Mouse (Mus musculus): ENCODE data around the gene Hacl1. TPM values are rescaled to one million over a fixed set of nuclear protein-coding genes. Genes with fewer than 3 reads are reported as not detected.

Gene Hacl1
- total RNA-seq, 4 experiments from 2014 or later = 12.2 to 14.6 (median 14.0) TPM

DNA sequence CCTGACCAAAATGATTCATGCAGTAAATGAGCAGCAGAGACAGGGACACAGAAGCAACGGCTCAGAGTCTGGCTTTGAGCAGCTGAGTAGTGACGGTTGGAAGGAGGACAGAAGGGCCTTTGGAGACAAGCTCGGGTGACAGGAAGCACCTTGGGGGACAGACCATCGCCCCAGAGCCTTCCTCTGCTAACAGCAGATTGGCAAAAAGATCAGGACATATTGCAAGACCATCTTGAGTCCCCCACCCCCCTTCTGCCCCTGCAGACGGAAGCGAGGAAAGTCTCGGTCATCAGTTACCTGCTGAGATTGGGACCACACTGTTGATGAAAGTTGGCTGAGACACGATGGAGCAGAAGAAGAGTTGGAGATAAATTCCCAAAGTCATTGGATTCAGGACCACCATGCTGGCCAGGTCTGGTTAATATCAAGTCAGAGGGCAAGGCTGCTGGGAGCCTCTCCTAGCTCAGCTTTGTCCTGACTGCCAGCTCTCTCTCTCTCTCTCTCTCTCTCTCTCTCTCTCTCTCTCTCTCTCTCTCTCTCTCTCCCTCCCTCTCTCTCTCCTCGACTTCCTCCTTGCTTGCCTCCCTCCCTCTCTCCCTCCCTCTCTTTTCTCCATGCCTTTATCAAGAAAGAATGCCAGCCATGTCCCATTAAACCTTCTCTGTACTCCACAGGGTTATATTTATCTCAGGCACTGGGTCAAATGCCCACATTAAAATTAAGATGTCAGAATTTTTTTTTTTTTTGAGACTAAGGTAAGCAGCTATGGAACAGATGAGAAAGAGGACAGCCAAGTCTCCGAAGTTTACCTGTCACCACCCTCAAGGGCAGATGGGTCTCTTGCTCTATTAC lies 64.0 kb downstream of the Hacl1 start:
- DNase-seq (ENCODE audit: low spot score) = no peak

DNA sequence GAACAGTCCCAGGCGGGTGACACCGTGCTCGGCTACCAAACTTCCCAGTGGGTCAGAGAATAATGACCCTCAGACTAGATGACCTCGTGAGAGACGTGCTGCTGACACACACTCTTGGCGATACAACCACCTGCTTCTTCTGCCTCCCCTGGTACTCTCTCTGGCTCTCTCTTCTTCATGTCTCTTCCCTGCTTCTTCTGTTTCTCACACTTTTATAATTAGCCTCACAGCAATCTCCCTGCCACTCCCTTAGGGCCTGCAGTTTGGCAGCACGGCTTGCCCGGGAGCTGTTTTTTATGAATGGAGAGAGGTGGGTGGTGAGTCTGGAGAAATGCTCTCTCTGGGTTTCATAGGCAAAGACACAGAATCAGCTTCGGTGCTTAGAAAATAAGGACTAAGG lies 65.2 kb downstream of the Hacl1 start:
- no peak for DNase-seq (ENCODE audit: low spot score)

DNA sequence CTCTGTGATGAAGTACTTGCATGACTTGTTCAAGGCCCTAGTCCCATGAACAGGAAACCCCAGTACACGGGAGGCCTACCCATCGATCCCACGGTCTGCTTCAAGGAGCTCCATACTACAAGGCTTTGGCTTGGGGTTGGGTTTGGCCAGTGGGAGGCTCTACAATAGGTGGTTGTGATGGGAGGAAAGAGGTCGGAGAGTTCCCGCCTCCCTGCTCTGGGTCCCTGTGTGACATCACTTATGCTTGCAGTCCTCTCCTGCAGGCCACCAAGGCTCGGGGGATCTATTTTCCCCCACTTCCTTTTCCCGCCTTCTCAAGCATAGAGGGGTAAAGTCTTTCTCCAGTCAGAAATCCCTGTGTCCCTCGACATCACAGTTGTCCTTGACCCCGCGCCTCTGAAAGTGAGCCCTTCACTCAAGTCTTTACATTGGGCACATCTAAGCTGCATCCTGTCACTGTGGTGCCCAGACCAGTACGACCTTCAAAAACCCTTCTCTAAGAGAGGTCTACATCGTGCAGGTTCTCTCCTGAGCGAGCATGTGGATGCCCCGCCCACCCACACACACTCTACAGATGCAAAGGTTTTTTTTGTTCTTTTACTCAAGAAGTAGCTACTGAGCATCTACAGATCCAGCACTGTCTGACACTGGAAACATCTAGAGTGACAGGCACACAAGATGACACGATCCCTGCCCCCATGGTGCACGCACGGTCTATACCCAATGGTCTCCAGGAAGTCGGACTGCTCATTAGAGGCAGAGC lies 66.0 kb downstream of the Hacl1 start:
- DNase-seq (ENCODE audit: low spot score) = no peak

DNA sequence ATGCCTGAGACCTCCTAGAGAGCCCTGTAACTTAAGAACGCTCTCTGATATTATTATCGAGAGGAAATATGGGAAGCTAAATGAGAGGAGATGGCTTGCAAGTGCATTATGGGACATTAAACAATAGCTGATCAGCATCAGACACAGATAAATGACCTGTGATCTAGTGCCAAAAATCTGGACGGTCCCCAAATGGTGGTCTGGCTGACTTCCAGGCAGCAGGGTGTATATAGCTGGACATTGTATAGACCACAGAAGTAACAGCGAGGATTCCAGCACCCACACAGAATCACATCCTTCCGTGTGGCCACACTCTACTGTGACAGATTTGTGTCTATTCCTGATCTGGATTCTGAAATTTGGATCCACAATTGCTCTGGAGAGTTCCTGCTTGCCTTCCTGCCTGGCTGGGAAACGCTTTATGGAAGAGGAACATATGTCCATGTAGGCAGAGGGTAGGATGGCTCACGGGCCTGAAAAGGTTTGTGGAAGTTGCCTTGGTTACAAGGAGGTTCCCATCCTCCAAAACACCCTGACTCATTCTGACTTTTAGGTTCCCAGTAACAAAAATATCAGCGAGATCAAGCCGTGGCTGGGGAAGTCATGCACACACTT lies 68.4 kb downstream of the Hacl1 start:
- no peak for DNase-seq (ENCODE audit: low spot score)

DNA sequence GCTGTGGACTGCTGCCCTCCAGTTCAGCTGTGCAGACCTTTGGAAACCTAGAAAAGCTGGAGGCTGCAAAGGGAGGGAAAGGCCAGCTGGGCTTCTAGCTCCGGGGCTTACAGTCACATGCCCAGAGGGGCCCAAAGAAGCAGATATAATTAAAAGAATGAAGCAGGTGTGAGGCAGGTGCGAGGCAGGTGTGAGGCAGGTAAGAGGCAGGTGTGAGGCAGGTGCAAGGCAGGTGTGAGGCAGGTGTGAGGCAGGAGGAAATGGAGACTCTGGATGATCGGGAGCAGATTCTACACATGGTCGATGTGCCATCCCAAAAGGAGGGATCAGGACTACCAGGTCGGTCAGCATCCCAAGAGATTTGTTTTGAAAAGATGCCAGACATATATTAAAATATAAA lies 69.7 kb downstream of the Hacl1 start:
- DNase-seq (ENCODE audit: low spot score) = no peak

DNA sequence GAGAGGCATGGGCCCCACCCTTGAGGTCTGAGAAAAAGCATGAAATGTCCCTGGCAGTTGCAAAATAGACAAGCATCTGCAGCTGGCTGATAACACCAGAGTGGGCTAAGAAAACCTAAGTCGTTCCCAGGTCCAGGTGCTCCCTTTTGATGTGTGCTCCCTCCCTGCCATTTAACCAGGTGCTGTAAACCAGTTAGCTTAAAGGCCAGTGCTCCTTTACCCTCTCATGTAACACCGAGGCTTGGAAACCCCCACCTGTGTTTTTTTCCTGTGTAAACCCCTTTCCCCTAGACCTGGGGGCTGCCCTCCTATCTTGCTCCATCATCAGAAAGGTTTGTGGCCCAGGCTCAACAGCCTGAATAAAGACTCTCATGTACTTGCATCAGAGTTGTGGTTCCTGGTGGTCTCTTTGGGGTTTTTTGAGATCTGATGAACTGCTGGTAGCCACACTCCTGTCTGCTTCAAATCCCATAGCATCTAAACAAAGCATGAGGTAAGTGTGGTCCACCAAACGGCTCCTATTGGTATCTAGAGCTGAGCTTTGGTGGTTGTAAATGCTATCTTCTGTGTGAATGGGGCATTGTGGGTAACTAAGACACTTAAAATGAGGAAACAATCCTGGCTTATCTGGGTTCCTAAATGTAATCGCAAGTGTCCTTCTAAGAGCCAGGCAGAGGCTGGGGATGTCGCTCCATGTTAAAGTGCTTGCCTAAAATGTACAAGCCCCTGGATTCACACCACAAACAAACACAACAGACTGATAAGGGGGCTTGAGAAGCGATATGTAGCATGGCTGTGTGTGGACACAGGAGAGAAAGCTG lies 70.7 kb downstream of the Hacl1 start:
- no peak for DNase-seq (ENCODE audit: low spot score)

DNA sequence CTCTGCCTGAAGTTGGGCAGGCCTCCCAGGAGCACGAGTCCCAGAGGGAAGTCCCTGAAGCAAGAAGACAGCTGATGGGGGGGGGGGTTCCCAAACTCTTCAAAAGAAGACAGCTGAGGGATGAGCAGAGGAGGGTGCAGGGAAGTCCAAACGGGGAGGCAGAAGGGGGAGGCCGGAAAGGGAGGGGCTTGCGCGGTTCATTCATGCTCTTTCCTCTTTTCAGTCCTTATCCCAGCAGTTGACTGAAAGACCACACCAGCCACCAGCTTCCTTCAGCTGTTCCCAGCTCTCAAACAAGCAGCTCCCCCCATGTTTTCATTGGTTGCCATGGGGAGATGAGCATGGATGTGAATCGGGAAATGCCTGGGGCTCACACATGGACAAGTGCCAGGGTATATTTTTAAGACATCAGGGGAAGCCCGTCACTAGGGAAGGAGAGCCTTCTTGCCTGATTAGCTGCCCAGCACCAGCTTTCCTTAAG lies 71.9 kb downstream of the Hacl1 start:
- peak; percentile 48 for DNase-seq (ENCODE audit: low spot score)

DNA sequence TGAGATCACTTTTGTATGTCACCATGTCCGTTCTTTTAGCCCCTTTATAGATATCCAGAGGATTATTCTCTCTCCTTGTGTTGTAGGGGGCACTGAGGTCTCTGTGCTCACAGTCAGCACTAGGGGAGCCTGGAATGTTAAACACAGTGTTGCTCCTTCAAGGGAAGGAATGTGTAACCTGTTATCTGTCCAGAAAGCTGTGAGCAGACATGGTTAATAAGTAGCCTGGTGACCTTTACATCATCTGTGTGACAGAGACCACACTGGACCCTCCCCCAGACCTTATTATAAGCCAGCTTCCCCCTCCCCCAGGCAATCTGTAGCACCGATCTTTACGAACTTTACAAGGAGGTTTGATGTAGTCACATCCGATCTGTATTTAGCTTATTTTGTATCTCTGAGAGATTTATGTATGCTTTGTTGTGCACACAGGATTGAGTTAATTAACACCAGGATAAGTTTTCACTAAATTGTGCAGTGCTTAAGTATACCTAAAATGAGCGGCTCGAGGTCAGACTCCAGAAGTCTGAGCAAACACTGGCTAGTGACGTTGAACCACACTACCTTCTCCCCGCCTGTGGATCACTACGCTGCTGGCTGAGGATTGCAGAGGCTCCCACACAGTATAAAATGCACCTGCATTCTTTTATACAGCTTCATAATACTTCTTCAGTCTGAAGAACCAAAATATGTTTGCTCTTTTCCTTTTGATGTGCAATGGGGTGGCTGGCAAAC lies 75.4 kb downstream of the Hacl1 start:
- no peak for DNase-seq (ENCODE audit: low spot score)

DNA sequence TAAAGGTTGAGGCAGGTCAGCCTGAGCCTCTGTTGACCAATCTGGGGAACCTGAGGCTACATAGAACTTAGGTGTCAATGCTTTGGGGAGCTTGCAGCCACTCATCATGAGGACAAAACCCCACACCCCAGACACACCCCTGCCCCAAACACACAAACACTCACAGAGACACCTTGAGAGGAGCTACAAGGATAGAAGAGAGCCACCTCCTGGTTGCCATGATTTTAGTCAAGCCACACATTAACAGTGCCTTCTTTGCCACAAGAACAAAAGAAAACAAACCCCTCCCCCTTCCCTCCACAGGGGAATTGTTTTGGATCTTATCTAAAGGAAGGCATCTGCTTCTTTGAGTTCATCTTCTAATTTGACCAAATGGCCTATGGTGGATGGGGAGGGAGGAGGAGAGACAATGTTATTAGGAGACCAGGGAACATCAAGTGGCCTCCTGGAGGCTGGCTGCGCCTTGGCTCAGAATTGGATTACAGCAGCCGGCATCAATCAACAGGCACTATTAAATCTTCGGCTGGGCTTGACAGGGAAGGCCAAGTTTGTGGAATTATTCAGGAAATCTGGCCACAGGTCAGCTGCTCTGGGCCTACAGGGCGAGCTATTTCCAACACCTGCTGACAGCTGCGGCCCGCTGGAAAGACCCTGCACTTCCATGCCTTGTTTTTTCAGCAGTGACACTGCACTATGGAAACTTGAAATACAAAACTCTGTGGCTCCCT lies 76.5 kb downstream of the Hacl1 start:
- peak; percentile 73 for DNase-seq (ENCODE audit: low spot score)

DNA sequence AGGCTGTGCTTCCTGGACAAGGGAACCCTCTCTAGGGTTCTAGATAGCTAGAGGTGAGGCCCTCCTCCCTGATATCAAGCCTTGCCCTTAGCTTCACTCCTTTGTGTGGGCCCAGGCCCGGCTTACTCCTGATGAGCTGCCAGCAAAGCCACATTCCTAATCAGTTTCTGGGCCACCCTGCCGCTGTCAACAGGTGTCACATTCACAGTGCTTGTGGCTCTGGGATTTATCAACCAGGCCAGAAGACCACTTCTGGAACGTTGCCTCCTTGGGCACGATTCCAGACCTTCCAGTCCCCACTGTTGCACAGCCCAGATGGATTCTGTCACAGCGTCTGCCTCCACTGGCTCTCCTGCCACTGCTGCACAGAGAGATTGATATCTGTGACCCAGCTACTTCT lies 80.2 kb downstream of the Hacl1 start:
- DNase-seq (ENCODE audit: low spot score) = no peak

DNA sequence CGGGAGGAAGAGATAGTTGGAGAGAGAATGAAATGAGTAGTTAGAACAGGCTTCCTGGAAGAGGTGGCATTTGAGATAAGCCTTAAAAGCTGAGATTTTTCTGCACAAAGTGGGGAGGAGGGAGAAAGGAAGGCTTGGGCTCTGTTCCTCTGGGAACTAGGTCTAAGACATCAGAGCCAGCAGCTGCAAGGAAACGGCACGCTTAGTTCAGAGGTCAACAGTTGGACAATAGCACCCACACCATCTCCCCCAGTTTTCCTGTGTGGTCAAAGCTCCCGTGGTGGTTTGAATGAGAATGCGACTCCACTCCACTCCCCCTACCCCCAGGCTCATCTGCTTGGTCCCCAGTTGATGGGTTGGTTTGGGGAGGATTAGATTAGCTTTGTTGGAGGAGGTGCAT lies 81.9 kb downstream of the Hacl1 start:
- DNase-seq (ENCODE audit: low spot score) = no peak

DNA sequence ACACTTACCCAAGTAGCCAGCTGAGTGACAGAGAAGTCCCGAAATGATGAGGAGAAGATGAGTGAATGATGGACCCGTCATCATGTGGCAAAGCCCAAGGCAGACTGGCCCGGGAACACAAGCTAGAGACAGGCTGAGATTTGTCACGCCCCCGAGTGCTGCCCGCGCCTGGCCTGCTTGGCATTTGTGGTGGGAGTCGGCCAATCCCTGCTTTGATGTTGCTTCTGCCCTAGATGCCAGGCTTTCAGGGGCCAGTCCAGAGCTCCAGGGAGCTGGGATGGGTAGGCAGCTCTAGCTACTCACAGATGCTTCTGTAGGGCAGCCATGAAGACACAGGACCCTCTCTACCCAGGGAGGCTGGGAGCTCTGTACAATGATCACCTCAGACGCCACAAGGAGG lies 83.3 kb downstream of the Hacl1 start:
- DNase-seq (ENCODE audit: low spot score) = no peak

DNA sequence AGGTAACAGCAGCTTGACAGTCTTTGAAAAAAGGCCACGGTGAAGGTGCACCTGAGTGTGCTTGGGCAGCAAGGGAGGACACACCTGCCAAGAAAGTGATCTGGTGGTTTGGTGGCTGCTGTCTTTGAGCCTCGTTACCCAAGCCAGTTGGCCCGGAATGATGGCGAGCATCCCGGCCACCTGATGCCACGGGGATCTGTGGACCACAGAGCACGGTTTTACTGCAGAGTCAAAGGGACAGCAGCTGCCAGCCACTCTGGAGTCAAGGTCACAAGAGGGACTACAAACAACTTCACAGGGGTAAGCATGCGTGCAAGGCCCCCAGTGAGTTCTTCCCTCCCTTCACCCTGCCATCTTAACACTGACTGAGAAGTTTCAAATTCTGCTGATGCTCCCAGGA lies 83.8 kb downstream of the Hacl1 start:
- no peak for DNase-seq (ENCODE audit: low spot score)

DNA sequence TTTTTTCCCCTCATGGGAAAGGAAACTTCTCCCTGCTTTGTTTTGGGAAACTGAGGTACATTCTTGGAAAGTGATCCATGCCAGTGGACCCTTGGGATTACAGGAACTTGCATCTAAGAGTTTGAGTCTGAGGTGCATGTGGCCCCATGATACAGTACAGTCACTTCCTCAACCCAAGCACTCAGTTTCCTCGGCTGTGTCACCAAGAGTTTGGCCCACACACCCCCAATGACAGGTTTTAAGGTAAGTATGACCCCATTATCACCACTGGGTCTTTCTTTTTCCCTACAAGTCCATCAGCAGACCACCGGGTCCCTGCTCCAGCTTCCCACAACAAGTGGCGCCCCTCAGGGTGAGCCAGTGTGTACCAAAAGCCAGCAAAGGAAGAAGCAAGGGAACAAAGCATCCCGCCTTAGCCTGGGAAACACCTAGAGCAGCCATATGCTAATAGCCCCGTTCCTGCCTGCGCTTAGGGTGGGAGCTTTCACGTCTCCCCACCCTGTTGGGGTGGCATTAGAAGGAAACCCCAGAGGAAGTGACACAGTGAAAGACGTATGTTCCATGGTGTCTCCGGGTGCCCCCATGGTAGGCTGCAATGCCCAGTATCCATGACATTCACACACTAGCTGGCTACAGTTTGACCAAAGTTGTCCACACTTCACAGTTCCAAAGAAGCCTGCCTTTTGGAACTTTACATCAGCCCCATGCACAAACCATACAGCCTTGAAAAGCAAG lies 84.4 kb downstream of the Hacl1 start:
- DNase-seq (ENCODE audit: low spot score) = no peak

DNA sequence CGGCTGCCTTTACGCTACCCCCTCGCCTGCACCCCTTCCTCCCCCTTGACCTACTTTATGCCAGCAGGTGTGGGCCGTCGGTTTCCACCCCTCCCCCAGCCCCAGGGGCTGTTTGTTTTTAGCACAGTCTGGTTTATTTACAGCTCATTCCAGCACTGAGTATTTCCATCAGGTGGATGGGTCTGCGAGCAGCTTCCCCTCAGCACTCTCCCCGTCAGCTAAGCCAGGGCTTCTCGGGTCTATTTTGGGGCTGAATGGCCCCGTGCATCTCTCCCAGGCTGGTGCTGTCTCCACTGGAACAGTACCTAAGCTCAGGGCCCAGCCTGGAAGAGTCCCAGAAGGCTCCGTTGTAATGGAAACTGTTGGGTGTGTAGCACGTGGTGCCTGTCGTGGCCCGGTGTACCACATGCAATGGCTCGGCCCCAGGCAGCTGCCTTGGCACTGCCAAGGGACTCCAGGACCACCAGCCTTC lies 85.1 kb downstream of the Hacl1 start:
- DNase-seq (ENCODE audit: low spot score) = no peak

DNA sequence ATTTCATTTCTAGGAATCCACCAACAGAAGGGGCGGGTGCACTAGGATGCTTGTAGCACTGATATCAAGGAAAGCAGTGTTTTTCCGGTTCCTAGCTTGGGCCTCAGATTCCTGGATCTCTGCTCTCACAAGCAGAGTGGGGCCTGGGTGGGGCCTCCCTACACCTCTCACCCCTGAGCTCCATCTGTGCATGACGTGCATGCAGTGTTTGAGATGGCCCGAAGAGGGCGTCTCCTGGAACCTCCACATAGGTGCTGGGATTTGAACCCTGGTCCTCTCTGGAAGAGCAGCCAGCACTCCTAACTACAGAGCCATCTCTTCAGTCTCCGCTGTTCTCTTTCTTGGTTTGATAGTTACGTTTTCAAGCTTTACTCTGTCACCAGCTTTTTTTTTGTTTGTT lies 86.1 kb downstream of the Hacl1 start:
- no peak for DNase-seq (ENCODE audit: low spot score)
